Mouse (Mus musculus) liver, adult 2 months (tissue): ENCODE measurements at regions not wholly inside any gene's neighbourhood (a gene's known extent, or its start where the extent isn't known, plus 50 kb on each side); places are given as distances from the start of the nearest gene placed in this dataset.

Experiments used
- CTCF ChIP-seq: fragments of 200-500 bp; IDR thresholded peaks from 2 replicates; pipeline ENCODE4 v1.5.1; 2011; ENCODE audit warnings: low read depth, low read length, control low read depth
- POLR2A ChIP-seq: fragments of 200-500 bp; IDR thresholded peaks from 2 replicates; pipeline ENCODE4 v1.6.1; 2011; ENCODE audit warnings: low read length, control low read depth; ENCODE audit not compliant: insufficient read depth; ENCODE audit errors: extremely low read depth

GRCm38 (mm10) chr14:76702709-76703372 lies 146.2 kb upstream of the Serp2 start:
- no peak for TF ChIP-seq CTCF
- TF ChIP-seq POLR2A, result no peak
